Mouse (Mus musculus) adrenal gland, postnatal 4 days (tissue): ENCODE data around the gene Sept10. TPM values are rescaled to one million over a fixed set of nuclear protein-coding genes. Genes with fewer than 3 reads are reported as not detected.

ENCODE experiments used
- total RNA-seq, 2 experiments: library from RNA; stranded (reverse); gene quantifications; 2 replicates each; pipeline ENCODE4 v1.2.3; 2021

The Sept10 gene
- total RNA-seq, 2 experiments from 2014 or later = 63.2 to 64.6 TPM

Other genes with a start within 250 kb of the Sept10 start
- 10 to 100 TPM; 22.6 to 23.2 TPM for gene Sowahc, start 106 bp upstream of the Sept10 start, total RNA-seq
- gene P4ha1, start 101.4 kb upstream of the Sept10 start, total RNA-seq = 10 to 100 TPM; 22.9 to 25.0 TPM
- gene Gm10273, start 173.8 kb upstream of the Sept10 start, total RNA-seq = 10 to 100 TPM; 74.6 to 87.8 TPM
- gene Pla2g12b, start 181.8 kb upstream of the Sept10 start, total RNA-seq = 1 to 10 TPM in 1 of 2 experiments, not detected in 1; 6.6 TPM
- gene Oit3, start 219.9 kb upstream of the Sept10 start, total RNA-seq = 1 to 10 TPM; 3.9 to 6.1 TPM